Mouse (Mus musculus): ENCODE measurements around the gene Kcna10. TPM values are rescaled to one million over a fixed set of nuclear protein-coding genes. Genes with fewer than 3 reads are reported as not detected.

Gene Kcna10
- total and polyA plus RNA-seq, 3 experiments: not detected

DNA sequence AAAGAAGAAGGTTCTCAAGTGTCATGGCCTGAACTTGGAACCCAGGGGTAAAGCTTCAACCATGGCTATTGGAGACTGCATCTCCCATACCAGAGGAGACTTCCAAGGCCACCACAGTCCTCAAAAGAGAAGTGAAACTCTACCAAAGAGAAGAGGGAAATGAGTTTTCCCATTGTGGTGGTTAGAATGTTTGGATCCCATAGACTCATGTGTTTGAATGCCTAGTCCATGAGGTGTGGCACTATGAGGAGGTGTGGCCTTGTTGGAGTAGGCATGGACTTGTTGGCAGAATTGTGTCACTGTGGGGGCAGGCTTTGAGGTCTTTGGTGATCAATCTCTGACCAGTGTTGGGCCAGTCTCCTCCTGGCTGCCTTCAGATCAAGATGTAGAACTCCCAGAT lies 22.3 kb downstream of the Kcna10 start:
- Histone ChIP-seq H3K79me2 (replicated peaks; ENCODE audit: control insufficient read depth, insufficient read depth, low read length) (no peaks in the 10 kb centered on the region), H3K27me3 (ENCODE audit: control insufficient read depth, insufficient read depth, low read length) (no peaks in the 10 kb centered on the region), H3K27ac (no peak overlapping the region), H3K9ac (ENCODE audit: low read depth, low read length) (no peak overlapping the region), H3K4me3 (no peak overlapping the region), H3K4me1 (ENCODE audit: control insufficient read depth, insufficient read depth, low read length) (peaks cover 12% of the 10 kb centered on the region), H3K36me3 (ENCODE audit: control insufficient read depth, insufficient read depth, low read length) (no peaks in the 10 kb centered on the region)
- DNase-seq: no peak
- no peak for TF ChIP-seq CTCF (IDR thresholded peaks at IDR 0.05)
- no peak for TF ChIP-seq EP300 (IDR thresholded peaks at IDR 0.05; ENCODE audit: insufficient read depth, low read depth, low read length)
- TF ChIP-seq POLR2A (IDR thresholded peaks at IDR 0.05; ENCODE audit: insufficient read depth, low read depth, low read length): no peak
- intact Hi-C loops (cut with DNase I): loop anchor here (10.0 kb wide), 2 partner anchors 150 to 370 kb away; no protein-coding TSS in a partner anchor

DNA sequence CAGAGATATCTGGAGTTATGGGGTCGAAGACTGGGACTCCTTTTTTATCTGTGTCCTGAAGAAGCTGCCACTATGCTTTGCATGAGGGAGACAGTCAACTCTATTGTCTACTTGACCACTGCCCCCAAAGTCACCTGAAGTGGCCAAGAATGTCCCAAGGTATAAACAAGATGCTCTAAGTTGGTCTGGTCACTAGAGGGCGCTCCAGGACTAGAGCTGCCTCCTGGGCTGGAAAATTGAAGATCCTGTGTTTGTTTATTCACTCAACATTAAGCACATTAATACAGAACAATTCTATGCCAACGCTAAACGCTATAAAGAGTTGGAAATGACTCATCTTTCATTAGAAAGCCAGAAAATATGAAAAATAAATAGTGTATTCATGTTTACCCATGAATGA lies 23.1 kb downstream of the Kcna10 start:
- H3K79me2 ChIP-seq (replicated peaks; ENCODE audit: control insufficient read depth, insufficient read depth, low read length): no peaks in the 10 kb centered on the region
- WGBS: 4% methylated on average over 4 of the region's 4 CpGs
- no peaks in the 10 kb centered on the region for H3K27me3 ChIP-seq (ENCODE audit: control insufficient read depth, insufficient read depth, low read length)
- no peaks in the 10 kb centered on the region for H3K36me3 ChIP-seq (ENCODE audit: control insufficient read depth, insufficient read depth, low read length)
- H3K9ac ChIP-seq (ENCODE audit: low read depth, low read length): no peak overlapping the region
- peaks cover 12% of the 10 kb centered on the region for H3K4me1 ChIP-seq (ENCODE audit: control insufficient read depth, insufficient read depth, low read length)
- peak; percentile 91; the same call in 1 of the 2 replicates for TF ChIP-seq EP300 (IDR thresholded peaks at IDR 0.05; ENCODE audit: insufficient read depth, low read depth, low read length)
- TF ChIP-seq POLR2A (IDR thresholded peaks at IDR 0.05; ENCODE audit: insufficient read depth, low read depth, low read length): no peak
- no peak overlapping the region for H3K4me3 ChIP-seq
- DNase-seq: peak; percentile 65 to 79
- intact Hi-C loops (cut with DNase I): loop anchor here (1.0 to 10.0 kb wide), 5 partner anchors 27 to 369 kb away; no protein-coding TSS in a partner anchor
- H3K27ac ChIP-seq: peak overlapping the region; percentile 46

DNA sequence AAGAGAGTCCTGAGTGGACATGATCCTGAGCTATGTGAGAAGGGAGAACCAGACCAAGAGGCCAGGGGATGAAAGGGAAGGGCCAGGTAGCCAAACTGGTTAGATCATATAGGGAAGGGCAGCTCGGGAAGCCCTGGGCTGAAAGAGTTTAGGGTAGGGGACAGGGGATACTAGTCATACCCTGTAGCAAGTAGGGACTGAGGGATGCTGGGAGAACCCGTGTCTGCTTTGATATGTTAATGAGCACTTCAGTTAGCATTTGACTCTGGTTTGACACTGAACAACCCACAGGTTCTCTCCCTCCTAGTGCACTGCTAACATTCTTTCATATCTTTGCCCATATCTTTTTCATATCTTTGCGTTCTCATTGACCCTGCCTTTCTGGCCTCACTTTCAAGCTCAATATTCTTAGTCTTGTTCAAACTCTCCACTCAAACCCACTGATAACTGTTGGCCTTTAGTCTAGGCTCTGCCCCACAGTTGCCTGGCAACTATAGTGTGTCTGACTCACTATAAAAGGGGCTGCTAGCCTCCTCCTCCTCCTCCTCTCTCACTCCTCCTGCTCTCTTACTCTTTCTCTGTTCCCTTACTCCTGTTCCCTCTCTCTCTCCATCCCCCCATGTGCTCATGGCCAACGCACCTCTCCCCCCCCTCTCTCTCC lies 23.8 kb downstream of the Kcna10 start:
- Histone ChIP-seq H3K36me3 (ENCODE audit: control insufficient read depth, insufficient read depth, low read length) (no peaks in the 10 kb centered on the region), H3K27me3 (ENCODE audit: control insufficient read depth, insufficient read depth, low read length) (no peaks in the 10 kb centered on the region), H3K9ac (ENCODE audit: low read depth, low read length) (no peak overlapping the region), H3K4me1 (ENCODE audit: control insufficient read depth, insufficient read depth, low read length) (peaks cover 12% of the 10 kb centered on the region), H3K27ac (peak overlapping the region; percentile 46), H3K79me2 (replicated peaks; ENCODE audit: control insufficient read depth, insufficient read depth, low read length) (no peaks in the 10 kb centered on the region), H3K4me3 (no peak overlapping the region)
- 47% methylated on average over 4 of the region's 4 CpGs for WGBS
- TF ChIP-seq CTCF (IDR thresholded peaks at IDR 0.05): no peak
- intact Hi-C loops (cut with DNase I): loop anchor here (1.0 to 10.0 kb wide), 5 partner anchors 27 to 368 kb away; no protein-coding TSS in a partner anchor
- no peak for DNase-seq

DNA sequence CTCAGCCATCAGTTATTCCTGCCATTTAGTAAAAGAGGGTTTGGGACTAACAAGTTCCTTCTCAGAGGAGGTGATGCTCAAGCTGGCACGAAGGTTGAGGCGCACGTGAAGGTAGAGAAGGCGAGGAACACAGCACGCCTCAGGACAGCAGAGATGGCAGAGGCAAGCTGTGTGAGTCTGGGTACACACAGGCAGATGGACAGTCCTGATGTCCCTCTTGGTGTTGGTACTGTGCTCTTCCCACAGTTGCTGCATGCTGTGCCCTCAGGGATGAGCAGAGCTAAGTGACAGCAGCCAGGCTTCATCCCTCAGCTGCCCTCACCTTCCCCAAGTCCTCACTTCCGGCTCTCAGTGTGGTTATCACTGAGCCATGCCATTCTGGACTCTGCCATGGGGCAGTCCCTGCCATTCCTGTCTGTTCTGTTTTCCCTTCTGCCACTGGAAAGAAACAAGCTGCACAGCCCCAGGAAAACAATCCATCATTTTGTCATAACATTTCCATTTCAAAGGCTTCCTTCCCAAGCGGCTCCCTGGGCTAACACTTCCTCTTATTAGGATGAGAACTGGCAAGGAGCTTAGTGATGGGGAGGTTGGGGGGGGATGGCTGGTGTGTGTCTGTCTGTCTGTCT lies 24.9 kb downstream of the Kcna10 start:
- Histone ChIP-seq H3K79me2 (replicated peaks; ENCODE audit: control insufficient read depth, insufficient read depth, low read length) (no peaks in the 10 kb centered on the region), H3K27ac (no peak overlapping the region), H3K4me3 (no peak overlapping the region), H3K36me3 (ENCODE audit: control insufficient read depth, insufficient read depth, low read length) (no peaks in the 10 kb centered on the region), H3K4me1 (ENCODE audit: control insufficient read depth, insufficient read depth, low read length) (peaks cover 12% of the 10 kb centered on the region), H3K27me3 (ENCODE audit: control insufficient read depth, insufficient read depth, low read length) (no peaks in the 10 kb centered on the region), H3K9ac (ENCODE audit: low read depth, low read length) (no peak overlapping the region)
- intact Hi-C loops (cut with DNase I): loop anchor here (2.0 to 10.0 kb wide), 3 partner anchors 147 to 367 kb away; no protein-coding TSS in a partner anchor
- WGBS: 62% methylated on average over 7 of the region's 7 CpGs
- TF ChIP-seq EP300 (IDR thresholded peaks at IDR 0.05; ENCODE audit: insufficient read depth, low read depth, low read length): no peak
- TF ChIP-seq CTCF (IDR thresholded peaks at IDR 0.05): no peak
- TF ChIP-seq POLR2A (IDR thresholded peaks at IDR 0.05; ENCODE audit: insufficient read depth, low read depth, low read length): no peak
- DNase-seq: no peak

DNA sequence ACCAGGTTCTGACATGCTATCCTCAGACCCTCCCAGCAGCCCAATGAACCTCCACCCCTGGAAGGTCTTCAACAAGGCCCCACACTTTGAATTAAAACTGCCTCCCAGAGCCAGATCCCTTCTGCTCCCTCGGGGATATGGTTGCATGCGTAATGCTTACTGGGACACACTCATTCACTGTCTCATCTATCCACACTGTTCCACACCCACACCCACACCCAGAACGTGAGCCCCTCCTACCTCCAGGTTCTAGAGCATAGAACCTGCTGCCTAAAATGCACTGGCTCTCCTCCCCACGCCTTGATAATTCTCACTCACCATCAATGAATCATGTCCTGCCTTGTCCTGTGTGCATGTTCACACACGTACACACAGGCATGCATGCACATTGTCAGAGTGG lies 31.8 kb downstream of the Kcna10 start:
- no peak for DNase-seq
- WGBS: 74% methylated on average over 5 of the region's 5 CpGs
- H3K27me3 ChIP-seq (ENCODE audit: control insufficient read depth, insufficient read depth, low read length): no peaks in the 10 kb centered on the region
- H3K4me1 ChIP-seq (ENCODE audit: control insufficient read depth, insufficient read depth, low read length): 0 out of 2 replicates have a peak, but pooled peaks cover 1% of the 10 kb centered on the region
- no peaks in the 10 kb centered on the region for H3K36me3 ChIP-seq (ENCODE audit: control insufficient read depth, insufficient read depth, low read length)
- no peak overlapping the region for H3K9ac ChIP-seq (ENCODE audit: low read depth, low read length)
- H3K4me3 ChIP-seq: no peak overlapping the region
- intact Hi-C loops (cut with DNase I): no loop called here
- no peak for TF ChIP-seq POLR2A (IDR thresholded peaks at IDR 0.05; ENCODE audit: insufficient read depth, low read depth, low read length)
- no peak for TF ChIP-seq CTCF (IDR thresholded peaks at IDR 0.05)
- no peak for TF ChIP-seq EP300 (IDR thresholded peaks at IDR 0.05; ENCODE audit: insufficient read depth, low read depth, low read length)
- no peak overlapping the region for H3K27ac ChIP-seq
- no peaks in the 10 kb centered on the region for H3K79me2 ChIP-seq (replicated peaks; ENCODE audit: control insufficient read depth, insufficient read depth, low read length)

DNA sequence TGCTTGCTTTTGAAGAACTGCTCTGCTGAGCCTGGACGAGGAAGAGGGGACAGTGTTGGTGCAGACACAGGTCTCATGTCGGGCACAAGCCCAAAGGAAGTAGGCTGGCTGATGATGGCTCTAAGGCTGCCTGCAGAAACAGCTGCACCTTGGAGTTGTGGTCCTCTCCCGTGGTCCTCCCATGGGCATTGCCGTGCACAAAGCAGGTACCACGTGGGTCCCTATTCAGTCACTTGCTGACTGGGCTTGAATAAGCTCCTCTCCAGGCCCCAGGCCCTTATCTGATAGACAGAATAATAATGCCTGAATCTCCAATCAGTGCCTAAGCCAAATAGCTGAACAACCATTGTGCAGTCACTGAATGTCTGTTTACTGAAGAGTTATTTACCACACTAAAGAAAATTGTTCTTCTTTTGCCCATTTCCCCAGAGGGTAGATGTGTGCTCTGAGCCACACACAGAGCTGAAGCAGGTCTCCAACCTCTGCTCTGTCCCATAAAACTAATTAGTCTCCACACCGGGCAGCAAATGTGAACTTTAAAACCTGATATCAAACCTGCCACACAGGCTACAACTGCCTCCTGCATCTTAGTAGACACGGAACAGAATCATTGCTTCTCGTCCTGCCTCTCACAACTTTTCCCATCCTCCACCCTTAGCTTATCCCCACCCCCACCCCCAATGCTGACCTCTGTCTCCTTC lies 33.7 kb downstream of the Kcna10 start:
- intact Hi-C loops (cut with DNase I): no loop called here
- no peaks in the 10 kb centered on the region for H3K79me2 ChIP-seq (replicated peaks; ENCODE audit: control insufficient read depth, insufficient read depth, low read length)

More for the DNA sequence above, 33.7 kb downstream of the Kcna10 start:
- H3K27ac ChIP-seq: no peak overlapping the region
- H3K4me3 ChIP-seq: no peak overlapping the region
- no peak for DNase-seq
- H3K27me3 ChIP-seq (ENCODE audit: control insufficient read depth, insufficient read depth, low read length): no peaks in the 10 kb centered on the region
- H3K4me1 ChIP-seq (ENCODE audit: control insufficient read depth, insufficient read depth, low read length): 0 out of 2 replicates have a peak, but pooled peaks cover 1% of the 10 kb centered on the region
- 71% methylated on average over 8 of the region's 8 CpGs for WGBS
- TF ChIP-seq POLR2A (IDR thresholded peaks at IDR 0.05; ENCODE audit: insufficient read depth, low read depth, low read length) (no peak), EP300 (IDR thresholded peaks at IDR 0.05; ENCODE audit: insufficient read depth, low read depth, low read length) (no peak), CTCF (IDR thresholded peaks at IDR 0.05) (no peak)
- no peaks in the 10 kb centered on the region for H3K36me3 ChIP-seq (ENCODE audit: control insufficient read depth, insufficient read depth, low read length)
- no peak overlapping the region for H3K9ac ChIP-seq (ENCODE audit: low read depth, low read length)

All from heart, adult 2 months (tissue).